Comparison of ENCODE assay signal across 8 mouse cellular contexts in the genomic region with DNA sequence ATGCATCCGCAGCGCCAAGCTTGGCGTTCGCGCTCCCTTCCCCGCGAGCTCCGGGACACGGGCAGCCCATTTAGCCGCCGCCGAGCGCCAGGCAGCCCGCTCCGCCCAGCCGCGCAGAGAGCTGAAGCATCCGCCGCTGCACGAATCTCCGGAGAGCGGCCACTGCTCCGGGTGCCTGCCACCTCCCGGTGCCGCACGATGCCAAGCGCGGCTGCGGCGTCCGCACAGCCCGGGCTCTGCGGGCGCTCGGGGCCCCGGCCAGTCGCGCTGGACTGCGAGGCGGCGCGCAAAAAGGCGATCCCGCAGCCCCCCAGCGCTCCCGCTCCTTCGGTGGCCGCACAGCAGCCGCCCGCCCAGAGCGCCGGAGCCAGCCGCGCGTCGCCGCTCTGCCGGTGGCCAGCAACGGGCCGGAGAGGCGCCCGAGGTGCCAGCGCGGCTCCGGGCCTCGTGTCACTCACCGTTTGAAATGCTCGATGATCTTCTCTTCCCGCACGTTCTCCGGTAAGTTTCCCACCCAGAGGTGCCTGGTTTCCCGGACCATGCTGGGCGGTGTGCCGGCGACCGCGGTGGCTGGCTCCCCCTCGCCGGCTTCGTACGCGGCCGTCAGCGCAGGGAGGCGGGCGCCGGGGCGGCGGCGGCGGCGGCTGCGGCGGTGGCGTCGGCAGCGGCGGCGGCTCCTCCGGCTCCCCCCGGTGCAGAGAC. TPM values are rescaled to one million over a fixed set of nuclear protein-coding genes. Genes with fewer than 3 reads are reported as not detected.
DNase-seq lines count a peak whose midpoint lies in the region; ATAC-seq lines count a peak whose summit lies in the region.

No protein-coding gene starts in this region.

- peaks cover 56% of the 10 kb centered on the region for H3K4me1 ChIP-seq in megakaryocyte, embryonic 14.5 days
- peaks cover 54% of the 10 kb centered on the region for H3K4me1 ChIP-seq in forebrain, embryonic 12.5 days
- H3K4me1 ChIP-seq in hindbrain, embryonic 13.5 days (replicated peaks) = peaks cover 47% of the 10 kb centered on the region
- H3K4me1 ChIP-seq in liver, embryonic 11.5 days (replicated peaks; ENCODE audit: control insufficient read depth, insufficient read depth, low read length) = peaks cover 33% of the 10 kb centered on the region
- H3K4me1 ChIP-seq in neural tube, embryonic 12.5 days = peaks cover 30% of the 10 kb centered on the region

- under 1% methylated on average over 95 of the region's 101 CpGs for WGBS in forebrain, embryonic 12.5 days
- WGBS in hindbrain, embryonic 13.5 days = under 1% methylated on average over 89 of the region's 101 CpGs
- WGBS in liver, embryonic 11.5 days = under 1% methylated on average over 94 of the region's 101 CpGs
- WGBS in neural tube, embryonic 12.5 days = under 1% methylated on average over 96 of the region's 101 CpGs

- no peaks in the 10 kb centered on the region for H3K27me3 ChIP-seq in megakaryocyte, embryonic 14.5 days (replicated peaks)
- no peaks in the 10 kb centered on the region for H3K27me3 ChIP-seq in forebrain, embryonic 12.5 days
- H3K27me3 ChIP-seq in hindbrain, embryonic 13.5 days = no peaks in the 10 kb centered on the region
- H3K27me3 ChIP-seq in liver, embryonic 11.5 days (replicated peaks; ENCODE audit: control insufficient read depth, insufficient read depth, low read length) = no peaks in the 10 kb centered on the region
- H3K27me3 ChIP-seq in neural tube, embryonic 12.5 days (replicated peaks) = no peaks in the 10 kb centered on the region

- no peaks in the 10 kb centered on the region for H3K36me3 ChIP-seq in megakaryocyte, embryonic 14.5 days (replicated peaks; ENCODE audit: low read length)
- H3K36me3 ChIP-seq in forebrain, embryonic 12.5 days (replicated peaks) = no peaks in the 10 kb centered on the region
- H3K36me3 ChIP-seq in hindbrain, embryonic 13.5 days = no peaks in the 10 kb centered on the region
- no peaks in the 10 kb centered on the region for H3K36me3 ChIP-seq in liver, embryonic 11.5 days (ENCODE audit: control insufficient read depth, insufficient read depth, low read length)
- H3K36me3 ChIP-seq in neural tube, embryonic 12.5 days = no peaks in the 10 kb centered on the region

- H3K27ac ChIP-seq in forebrain, embryonic 12.5 days = peak overlapping the region; percentile 97
- peak overlapping the region; percentile 97 for H3K27ac ChIP-seq in hindbrain, embryonic 13.5 days
- peak overlapping the region; percentile 96 for H3K27ac ChIP-seq in liver, embryonic 11.5 days (ENCODE audit: low read depth, low read length)
- peak overlapping the region; percentile 93 for H3K27ac ChIP-seq in neural tube, embryonic 12.5 days

- peak overlapping the region; percentile 92 for H3K4me2 ChIP-seq in forebrain, embryonic 12.5 days
- H3K4me2 ChIP-seq in hindbrain, embryonic 13.5 days = peak overlapping the region; percentile 84
- H3K4me2 ChIP-seq in liver, embryonic 11.5 days = peak overlapping the region; percentile 92
- H3K4me2 ChIP-seq in neural tube, embryonic 12.5 days (replicated peaks) = peak overlapping the region; percentile 87

- ATAC-seq in megakaryocyte, adult 5-6 weeks (ENCODE audit: poor library complexity, severe bottlenecking) = no peak
- 0 out of 2 replicates have a peak, but pooled peaks have one; percentile 0 for ATAC-seq in forebrain, embryonic 12.5 days (ENCODE audit: low FRiP score)
- ATAC-seq in hindbrain, embryonic 13.5 days (ENCODE audit: low FRiP score) = peak; percentile 8
- ATAC-seq in liver, embryonic 11.5 days (replicated peaks; ENCODE audit: low FRiP score) = peak; percentile 29
- no peak for ATAC-seq in neural tube, embryonic 12.5 days (ENCODE audit: low FRiP score, low read depth)

- H3K9me3 ChIP-seq in megakaryocyte, embryonic 14.5 days = no peaks in the 10 kb centered on the region
- no peaks in the 10 kb centered on the region for H3K9me3 ChIP-seq in forebrain, embryonic 12.5 days
- no peaks in the 10 kb centered on the region for H3K9me3 ChIP-seq in hindbrain, embryonic 13.5 days
- no peaks in the 10 kb centered on the region for H3K9me3 ChIP-seq in liver, embryonic 11.5 days (ENCODE audit: control insufficient read depth, low read length)
- no peaks in the 10 kb centered on the region for H3K9me3 ChIP-seq in neural tube, embryonic 12.5 days

- peak; percentile 56 for DNase-seq in brain, adult 2 months (ENCODE audit: low read depth, low spot score)
- DNase-seq in liver, embryonic 11.5 days (ENCODE audit: low spot score) = peak; percentile 57
- DNase-seq in thymus, postnatal 25 days = peak; percentile 72

- H3K9ac ChIP-seq in forebrain, embryonic 12.5 days = peak overlapping the region; percentile 98
- H3K9ac ChIP-seq in hindbrain, embryonic 13.5 days = peak overlapping the region; percentile 96
- H3K9ac ChIP-seq in liver, embryonic 11.5 days (ENCODE audit: low read depth, low read length) = peak overlapping the region; percentile 93
- H3K9ac ChIP-seq in neural tube, embryonic 12.5 days = peak overlapping the region; percentile 98

- H3K4me3 ChIP-seq in megakaryocyte, embryonic 14.5 days (replicated peaks) = peak overlapping the region; percentile 98
- peak overlapping the region; percentile 99 for H3K4me3 ChIP-seq in forebrain, embryonic 12.5 days (replicated peaks)
- H3K4me3 ChIP-seq in hindbrain, embryonic 13.5 days = peak overlapping the region; percentile 96
- H3K4me3 ChIP-seq in liver, embryonic 11.5 days (ENCODE audit: low read depth, low read length) = peak overlapping the region; percentile 97
- peak overlapping the region; percentile 100 for H3K4me3 ChIP-seq in neural tube, embryonic 12.5 days

RNA-seq across cellular contexts. Expression of gene Spen, which starts 0.5 kb away (rescaled TPM):
- polyA plus RNA-seq in megakaryocyte, embryonic 14.5 days (2012; ENCODE audit: insufficient read depth, low replicate concordance) = 101 and 202 TPM in 2 replicates
- 30.4 and 34.2 TPM in 2 replicates for total RNA-seq in megakaryocyte, adult 5-6 weeks (2015)
- 28.7 and 39.3 TPM in 2 replicates for total RNA-seq in megakaryocyte, adult 5-6 weeks (2017)
- polyA plus RNA-seq in forebrain, embryonic 12.5 days (2016; fragmentation: Nextera tagmentation; extraction: Ambion mirVana) = 20.3 and 20.9 TPM in 2 replicates
- polyA plus RNA-seq in hindbrain, embryonic 13.5 days (2015; fragmentation: Nextera tagmentation; extraction: Ambion mirVana) = 19.2 and 19.7 TPM in 2 replicates
- 9.1 and 10.4 TPM in 2 replicates for polyA plus RNA-seq in liver, embryonic 11.5 days (2014; fragmentation: Nextera tagmentation; extraction: Ambion mirVana)
- polyA plus RNA-seq in neural tube, embryonic 12.5 days (2016; fragmentation: Nextera tagmentation; extraction: Ambion mirVana) = 21.1 and 21.3 TPM in 2 replicates

Comparison
In these comparisons a context has a peak if more than half of its experiments do, and no peak if none do; other contexts are left out.
1. ATAC-seq: peak in forebrain, embryonic 12.5 days (single experiment), hindbrain, embryonic 13.5 days (single experiment) and liver, embryonic 11.5 days (single experiment); none in megakaryocyte, adult 5-6 weeks (single experiment) and neural tube, embryonic 12.5 days (single experiment).
2. Peak in every context shown above with its lines, with median percentiles within 50 percentile points of each other: H3K4me3 ChIP-seq, DNase-seq, H3K27ac ChIP-seq, H3K4me2 ChIP-seq and H3K9ac ChIP-seq.